Mouse (Mus musculus) testis, adult 2 months (tissue): ENCODE data around the gene Carmil1.

Source experiments
- CTCF ChIP-seq: fragments of 200-500 bp; IDR thresholded peaks from 2 replicates; pipeline ENCODE4 v1.5.1; 2012; ENCODE audit warnings: low read depth, mild to moderate bottlenecking, inconsistent platforms, low read length, moderate library complexity; ENCODE audit not compliant: control insufficient read depth, insufficient read depth, insufficient replicate concordance
- POLR2A ChIP-seq: fragments of 200-500 bp; IDR thresholded peaks from 2 replicates; pipeline ENCODE4 v1.6.1; 2012; ENCODE audit warnings: low read depth, mild to moderate bottlenecking, inconsistent platforms, low read length, moderate library complexity; ENCODE audit not compliant: control insufficient read depth

DNA sequence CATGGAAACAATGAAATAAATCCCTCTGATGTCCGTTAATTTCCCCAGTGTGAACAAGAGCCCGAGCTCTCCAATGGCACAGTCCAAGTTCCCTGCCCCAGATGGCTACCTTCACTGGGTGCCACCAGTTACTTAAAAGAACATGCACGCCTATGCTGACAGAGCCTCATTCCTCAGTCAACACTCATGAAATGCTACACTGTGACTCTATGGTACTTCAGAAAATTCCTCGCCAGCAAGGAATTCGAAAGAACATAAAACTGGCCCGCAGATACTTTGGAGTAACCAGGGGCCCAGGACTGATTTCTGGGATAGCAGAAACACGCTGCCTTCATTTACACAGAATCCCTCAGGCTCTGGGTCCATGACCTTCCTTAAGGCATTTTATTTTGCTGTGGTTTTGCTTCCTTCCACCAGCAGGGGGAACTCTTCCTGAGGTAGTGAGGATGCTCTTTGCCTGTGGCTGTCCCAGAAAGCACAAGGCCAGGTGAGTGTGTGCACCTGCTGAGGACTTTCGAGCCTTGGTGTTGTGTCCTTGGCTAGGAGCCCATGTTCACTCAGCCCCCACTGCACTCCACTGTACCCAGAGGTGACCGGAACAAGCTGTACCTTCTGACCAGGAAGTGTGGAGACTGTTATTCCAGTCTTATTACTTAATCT lies 167.8 kb downstream of the Carmil1 start:
- peak; percentile 40; the same call in 1 of the 2 replicates for TF ChIP-seq CTCF
- TF ChIP-seq POLR2A = no peak
